Mouse (Mus musculus) E14TG2a.4 (cell line): ENCODE measurements around the gene 1700018F24Rik.
"Not testable (repeated sequence)": the region's sequence is repeated elsewhere in the genome, so short reads cannot be mapped to it uniquely, and the experiment has no call there.

Experiments
- H3K27me3 ChIP-seq: 2 replicates; pipeline ENCODE4 v1.6.1; 2014; ENCODE audit warnings: low read length, control low read depth; ENCODE audit not compliant: insufficient read depth
- H3K36me3 ChIP-seq: 2 replicates; pipeline ENCODE4 v1.6.1; 2014; ENCODE audit warnings: low read length, control low read depth; ENCODE audit not compliant: insufficient read depth
- H3K4me1 ChIP-seq: replicated peaks from 2 replicates; pipeline ENCODE4 v1.6.1; 2014; ENCODE audit warnings: low read depth, low read length, control low read depth
- H3K4me3 ChIP-seq: replicated peaks from 2 replicates; pipeline ENCODE4 v1.5.1; 2014; ENCODE audit warnings: mild to moderate bottlenecking, low read length
- H3K9me3 ChIP-seq: 2 replicates; pipeline ENCODE4 v1.6.1; 2014; ENCODE audit warnings: low read length, control low read depth
- CTCF ChIP-seq: conservative IDR thresholded peaks from 2 replicates; pipeline ENCODE4 v1.5.1; 2014; ENCODE audit warnings: low read length
- NANOG ChIP-seq: IDR thresholded peaks from 2 replicates; pipeline ENCODE4 v1.6.1; 2014; ENCODE audit warnings: borderline replicate concordance, low read length, mixed read lengths
- POU5F1 ChIP-seq: IDR thresholded peaks from 2 replicates; pipeline ENCODE4 v1.6.1; 2014; ENCODE audit warnings: low read length, borderline replicate concordance

1700018F24Rik gene

GRCm38 (mm10) chr5:145075081-145075480 lies 32.3 kb downstream of the 1700018F24Rik start:
- Histone ChIP-seq H3K36me3 (no peaks in the 10 kb centered on the region), H3K4me1 (0 out of 2 replicates have a peak, but pooled peaks cover 9% of the 10 kb centered on the region), H3K4me3 (no peak overlapping the region), H3K27me3 (0 out of 2 replicates have a peak, but pooled peaks cover 2% of the 10 kb centered on the region), H3K9me3 (no peaks in the 10 kb centered on the region)
- TF ChIP-seq POU5F1 (no peak), NANOG (no peak), CTCF (no peak)

- Histone ChIP-seq H3K4me3 (no peak overlapping the region), H3K27me3 (no peaks in the 10 kb centered on the region), H3K9me3 (no peaks in the 10 kb centered on the region), H3K36me3 (no peaks in the 10 kb centered on the region), H3K4me1 (peaks cover 18% of the 10 kb centered on the region)
- TF ChIP-seq CTCF = no peak
- TF ChIP-seq NANOG = no peak
- TF ChIP-seq POU5F1 = no peak
Measured at GRCm38 (mm10) chr5:145081866-145082613, 39.2 kb downstream of the 1700018F24Rik start.

GRCm38 (mm10) chr5:145083201-145083600 lies 40.4 kb downstream of the 1700018F24Rik start:
- not testable (repeated sequence) for H3K9me3 ChIP-seq, H3K36me3 ChIP-seq, H3K27me3 ChIP-seq
- H3K4me1 ChIP-seq = peaks cover 18% of the 10 kb centered on the region
- H3K4me3 ChIP-seq = peak overlapping the region; percentile 90

GRCm38 (mm10) chr5:145083632-145084451 lies 41.1 kb downstream of the 1700018F24Rik start, which contains the start of the genes Arpc1a and Kpna7:
Arpc1a (plus strand) TSS chr5:145083830.
Kpna7 (minus strand) TSS chr5:145084030.
- Histone ChIP-seq H3K9me3 (no peaks in the 10 kb centered on the region), H3K4me1 (peaks cover 18% of the 10 kb centered on the region), H3K36me3 (0 out of 2 replicates have a peak, but pooled peaks cover 4% of the 10 kb centered on the region), H3K4me3 (peak within 1 kb of the TSS; percentile 90), H3K27me3 (no peaks in the 10 kb centered on the region)
- TF ChIP-seq POU5F1 (no peak), CTCF (no peak), NANOG (no peak)

- H3K27me3 ChIP-seq = no peaks in the 10 kb centered on the region
- no peaks in the 10 kb centered on the region for H3K9me3 ChIP-seq
- no peak for TF ChIP-seq CTCF
- TF ChIP-seq POU5F1 = no peak
- H3K4me3 ChIP-seq = no peak overlapping the region
- H3K36me3 ChIP-seq = 0 out of 2 replicates have a peak, but pooled peaks cover 9% of the 10 kb centered on the region
- H3K4me1 ChIP-seq = peaks cover 18% of the 10 kb centered on the region
Measured at GRCm38 (mm10) chr5:145084822-145085221, 42.0 kb downstream of the 1700018F24Rik start.

GRCm38 (mm10) chr5:145088186-145088585 lies 45.4 kb downstream of the 1700018F24Rik start:
- H3K9me3 ChIP-seq = no peaks in the 10 kb centered on the region
- TF ChIP-seq NANOG (no peak), CTCF (peak; percentile 86)
- peaks cover 18% of the 10 kb centered on the region for H3K4me1 ChIP-seq
- H3K4me3 ChIP-seq = no peak overlapping the region
- peaks cover 27% of the 10 kb centered on the region for H3K36me3 ChIP-seq
- H3K27me3 ChIP-seq = no peaks in the 10 kb centered on the region

- TF ChIP-seq CTCF = no peak
- TF ChIP-seq POU5F1 = no peak
- no peak for TF ChIP-seq NANOG
- H3K27me3 ChIP-seq = no peaks in the 10 kb centered on the region
- peaks cover 9% of the 10 kb centered on the region for H3K4me1 ChIP-seq
- H3K9me3 ChIP-seq = no peaks in the 10 kb centered on the region
- H3K4me3 ChIP-seq = no peak overlapping the region
- H3K36me3 ChIP-seq = peaks cover 42% of the 10 kb centered on the region
Measured at GRCm38 (mm10) chr5:145089878-145090277, 47.1 kb downstream of the 1700018F24Rik start.
